Mouse (Mus musculus) cerebellum, adult 2 months (tissue): ENCODE measurements around the gene Gm9958. TPM values are rescaled to one million over a fixed set of nuclear protein-coding genes. Genes with fewer than 3 reads are reported as not detected.

Experiments
- DNase-seq, 2 experiments: peaks; one replicate each; pipeline ENCODE4 v3.0.0; 2021
- H3K27ac ChIP-seq: fragments of 200-500 bp; 2 replicates; pipeline ENCODE4 v1.5.1; 2012; ENCODE audit warnings: low read length, control low read depth, inconsistent platforms; ENCODE audit not compliant: insufficient read depth
- H3K27me3 ChIP-seq: fragments of 200-500 bp; 2 replicates; pipeline ENCODE4 v1.6.1; 2012; ENCODE audit warnings: inconsistent platforms, mild to moderate bottlenecking, low read length, moderate library complexity; ENCODE audit not compliant: control insufficient read depth, insufficient read depth
- H3K4me1 ChIP-seq: fragments of 200-500 bp; 2 replicates; pipeline ENCODE4 v1.6.1; 2011; ENCODE audit warnings: low read length; ENCODE audit not compliant: control insufficient read depth, insufficient read depth
- H3K4me3 ChIP-seq: fragments of 200-500 bp; replicated peaks from 2 replicates; pipeline ENCODE3; 2011; ENCODE audit warnings: mild to moderate bottlenecking, low read depth, low read length, control low read depth; ENCODE audit not compliant: insufficient read depth
- CTCF ChIP-seq: fragments of 200-500 bp; IDR thresholded peaks from 2 replicates; pipeline ENCODE4 v1.5.1; 2011; ENCODE audit warnings: low read depth, mild to moderate bottlenecking, control low read depth, low read length, moderate library complexity, borderline replicate concordance; ENCODE audit not compliant: insufficient read depth
- POLR2A ChIP-seq: fragments of 200-500 bp; IDR thresholded peaks from 2 replicates; pipeline ENCODE4 v1.6.1; 2011; ENCODE audit warnings: low read length, control low read depth, borderline replicate concordance; ENCODE audit not compliant: insufficient read depth
- WGBS: fragments of 180-500 bp; shearing (Covaris S2); methylation state at CpG from one replicate; pipeline ENCODE4 v1.1.7; 2018; 5-methylcytosine and 5-hydroxymethylcytosine counted together
- polyA plus RNA-seq: library from polyadenylated mRNA; depleted of rRNA; stranded (reverse); fragments of >200 nt; gene quantifications from 2 replicates; pipeline ENCODE4 v1.2.3, GENCODE M21; 2012

Gene Gm9958
- polyA plus RNA-seq, 1 experiment = 2.7 TPM

DNA sequence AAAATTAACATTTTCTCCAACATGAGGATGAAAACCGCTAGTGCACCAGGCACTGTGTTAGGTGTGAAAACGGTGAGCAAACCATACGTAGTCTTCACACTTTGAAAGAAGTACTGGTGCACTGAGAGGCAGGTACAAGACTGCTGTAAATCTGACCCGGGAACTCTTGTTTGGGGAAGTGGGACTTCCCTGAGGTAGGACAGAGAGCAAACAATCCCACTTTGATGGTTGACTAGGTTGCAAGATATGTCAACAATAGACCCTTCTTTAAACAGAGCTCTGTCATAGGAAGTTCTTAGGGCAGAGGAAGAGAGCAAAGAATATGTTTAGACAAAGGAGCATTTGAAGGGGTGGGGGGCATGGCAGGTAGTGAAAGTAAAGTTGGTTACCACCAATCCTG lies 6.7 kb downstream of the Gm9958 start:
- no peak for TF ChIP-seq CTCF
- TF ChIP-seq POLR2A = no peak
- 89% methylated on average over 4 of the region's 4 CpGs for WGBS

GRCm38 (mm10) chr5:90381458-90381857 lies 14.5 kb downstream of the Gm9958 start:
- Histone ChIP-seq H3K4me1 (no peaks in the 10 kb centered on the region), H3K27ac (no peak overlapping the region), H3K27me3 (no peaks in the 10 kb centered on the region), H3K4me3 (no peak overlapping the region)
- WGBS = 11% methylated on average over 4 of the region's 4 CpGs
- no peak for DNase-seq
- no peak for TF ChIP-seq CTCF
- TF ChIP-seq POLR2A = no peak

More for the DNA sequence above, 6.7 kb downstream of the Gm9958 start:
- no peak for DNase-seq
- no peaks in the 10 kb centered on the region for H3K4me1 ChIP-seq
- H3K27me3 ChIP-seq = no peaks in the 10 kb centered on the region
- H3K27ac ChIP-seq = no peak overlapping the region
- no peak overlapping the region for H3K4me3 ChIP-seq

- 37% methylated on average over 1 of the region's 1 CpGs for WGBS
- H3K4me3 ChIP-seq = no peak overlapping the region
- no peak for DNase-seq
- H3K27ac ChIP-seq = no peak overlapping the region
- H3K4me1 ChIP-seq = no peaks in the 10 kb centered on the region
- TF ChIP-seq CTCF (no peak), POLR2A (no peak)
- H3K27me3 ChIP-seq = no peaks in the 10 kb centered on the region
These were observed 16.1 kb downstream of the Gm9958 start for GRCm38 (mm10) chr5:90383080-90383479.

DNA sequence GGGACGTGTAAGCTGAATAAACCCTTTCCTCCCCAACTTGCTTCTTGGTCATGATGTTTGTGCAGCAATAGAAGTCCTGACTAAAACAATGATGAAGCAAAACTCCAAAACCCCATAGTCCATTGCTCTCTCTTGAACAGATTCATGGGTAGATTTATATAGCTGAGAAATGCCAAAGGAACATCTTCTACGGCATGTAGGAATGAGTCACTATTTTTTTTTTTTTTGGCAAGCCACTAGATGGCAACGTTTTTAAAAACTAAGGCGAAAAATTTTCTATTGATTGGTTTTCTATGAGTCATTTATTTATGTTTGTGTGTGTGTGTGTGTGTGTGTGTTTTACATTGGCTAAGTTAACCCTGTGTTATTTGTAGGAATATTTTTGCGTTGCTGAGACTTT lies 26.8 kb downstream of the Gm9958 start:
- 54% methylated on average over 5 of the region's 5 CpGs for WGBS
- Histone ChIP-seq H3K4me1 (no peaks in the 10 kb centered on the region), H3K27me3 (no peaks in the 10 kb centered on the region), H3K27ac (no peak overlapping the region), H3K4me3 (no peak overlapping the region)
- DNase-seq = no peak
- TF ChIP-seq POLR2A (no peak), CTCF (no peak)

DNA sequence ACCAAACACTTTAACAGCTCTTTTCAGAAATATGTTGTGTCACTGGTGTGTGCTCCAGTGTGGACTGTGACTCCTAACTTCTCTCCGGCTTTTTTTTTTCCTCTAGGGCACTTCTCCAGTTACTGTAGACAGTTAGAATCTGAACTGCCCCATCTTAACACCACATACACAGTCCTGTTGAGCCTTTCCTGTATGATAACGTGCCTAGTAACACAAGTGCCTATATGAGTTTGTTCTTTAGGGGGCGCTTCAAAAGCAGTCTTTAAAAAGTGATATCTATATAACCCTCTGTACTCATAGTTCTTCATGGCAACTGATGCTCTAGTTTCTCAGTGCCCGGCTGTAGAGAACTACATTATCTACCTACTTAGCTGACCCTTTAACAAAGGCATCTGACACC lies 27.3 kb downstream of the Gm9958 start:
- Histone ChIP-seq H3K4me1 (no peaks in the 10 kb centered on the region), H3K27me3 (no peaks in the 10 kb centered on the region), H3K4me3 (no peak overlapping the region), H3K27ac (no peak overlapping the region)
- WGBS = 71% methylated on average over 4 of the region's 4 CpGs
- DNase-seq = no peak
- TF ChIP-seq POLR2A (no peak), CTCF (no peak)

DNA sequence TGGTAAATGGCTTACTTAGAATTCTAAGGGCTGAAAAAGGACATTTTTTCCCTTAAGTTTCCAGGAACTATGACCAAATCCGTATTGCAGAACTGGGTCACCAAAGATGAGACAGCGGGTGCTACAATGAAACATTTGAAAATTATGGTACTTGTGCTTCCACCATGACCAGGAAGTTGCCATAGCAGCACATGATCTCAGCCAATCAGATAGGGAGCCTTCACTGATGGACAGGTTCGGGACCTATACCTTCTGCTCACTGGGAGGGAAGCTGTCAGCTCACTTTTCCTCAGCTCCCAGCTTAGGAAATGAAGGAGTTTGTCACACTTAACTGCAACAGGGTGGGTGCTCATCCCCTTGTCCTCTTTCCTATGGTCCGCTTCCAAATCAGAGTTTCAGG lies 29.8 kb downstream of the Gm9958 start:
- TF ChIP-seq POLR2A = no peak
- no peak for TF ChIP-seq CTCF
- H3K4me1 ChIP-seq = no peaks in the 10 kb centered on the region
- whole genome bisulfite sequencing = 91% methylated on average over 4 of the region's 4 CpGs
- no peak overlapping the region for H3K4me3 ChIP-seq
- H3K27me3 ChIP-seq = no peaks in the 10 kb centered on the region
- no peak for DNase-seq
- H3K27ac ChIP-seq = no peak overlapping the region

DNA sequence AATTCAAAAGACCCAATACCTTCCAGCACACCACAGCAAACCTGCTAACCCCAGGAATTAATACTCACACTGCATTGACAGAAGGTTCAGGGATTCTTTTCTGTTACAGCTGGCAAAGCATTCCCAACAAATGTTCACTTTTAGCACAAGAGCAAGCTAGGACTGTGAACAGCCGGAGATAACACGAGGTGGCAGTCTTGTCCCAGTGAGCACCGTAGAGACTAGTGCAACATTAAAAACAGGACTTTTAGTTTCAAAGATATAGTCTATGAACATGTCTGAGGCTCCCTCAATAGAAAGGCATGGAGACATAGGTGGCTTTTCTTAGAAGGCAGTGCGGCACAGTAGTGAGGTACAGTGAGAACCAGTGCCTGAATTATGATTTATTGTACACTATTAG lies 38.2 kb downstream of the Gm9958 start:
- no peak overlapping the region for H3K27ac ChIP-seq
- no peaks in the 10 kb centered on the region for H3K27me3 ChIP-seq
- H3K4me3 ChIP-seq = no peak overlapping the region
- no peaks in the 10 kb centered on the region for H3K4me1 ChIP-seq
- 77% methylated on average over 4 of the region's 4 CpGs for WGBS
- no peak for TF ChIP-seq POLR2A
- no peak for TF ChIP-seq CTCF
- DNase-seq = no peak

- WGBS = 48% methylated on average over 8 of the region's 8 CpGs
- DNase-seq = no peak
- no peaks in the 10 kb centered on the region for H3K27me3 ChIP-seq
- no peak overlapping the region for H3K4me3 ChIP-seq
- no peak overlapping the region for H3K27ac ChIP-seq
- TF ChIP-seq POLR2A = no peak
- TF ChIP-seq CTCF = no peak
- no peaks in the 10 kb centered on the region for H3K4me1 ChIP-seq
These were observed 47.3 kb downstream of the Gm9958 start for GRCm38 (mm10) chr5:90414142-90414924.
